Mouse (Mus musculus): Measurements from ENCODE around the gene Grik5.

Grik5 gene

DNA sequence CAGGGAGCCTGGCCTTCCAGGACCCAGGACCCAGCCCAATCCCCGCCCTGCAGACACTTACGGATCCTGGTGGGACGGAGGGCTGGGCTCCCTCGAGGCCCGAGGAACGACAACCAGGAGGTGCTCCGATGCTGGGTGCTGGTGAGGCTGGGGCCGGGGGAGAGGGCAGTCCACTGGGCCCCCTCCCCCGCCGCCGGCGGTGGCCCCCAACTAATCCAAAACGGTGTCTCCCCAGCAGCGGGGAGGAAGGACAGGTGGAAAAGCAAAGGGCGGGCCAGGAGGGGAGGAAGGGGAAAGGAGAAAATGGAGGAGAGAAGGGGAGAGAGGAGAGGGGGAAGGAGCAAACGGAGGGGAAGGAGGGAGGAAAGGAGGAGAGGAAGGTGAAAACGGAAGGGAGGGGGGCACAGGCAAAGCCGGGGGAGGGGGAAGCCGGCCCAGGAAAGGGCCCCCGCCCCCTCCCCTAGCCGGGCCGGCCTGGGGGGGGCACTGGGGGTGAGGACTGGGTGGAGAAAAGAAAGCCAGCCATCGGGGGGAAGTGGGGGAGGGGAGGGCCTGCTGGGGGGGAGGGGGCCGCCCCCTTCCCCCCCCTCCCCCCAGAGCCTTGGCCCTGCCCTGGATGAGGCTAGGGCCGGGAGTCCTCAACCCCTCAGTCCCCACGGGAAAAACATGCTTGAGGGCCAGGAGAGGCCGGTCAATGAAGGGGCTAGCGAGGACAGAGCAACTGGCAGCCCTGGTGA, at the start of gene Grik5, which contains the start of gene Zfp574:
Grik5 (minus strand) TSS at position 368 of the 737 bp plus-strand sequence.
Zfp574 (plus strand) TSS at position 589 of the 737 bp plus-strand sequence.
- DNase-seq (ENCODE audit: low read depth, low spot score), result no peak

DNA sequence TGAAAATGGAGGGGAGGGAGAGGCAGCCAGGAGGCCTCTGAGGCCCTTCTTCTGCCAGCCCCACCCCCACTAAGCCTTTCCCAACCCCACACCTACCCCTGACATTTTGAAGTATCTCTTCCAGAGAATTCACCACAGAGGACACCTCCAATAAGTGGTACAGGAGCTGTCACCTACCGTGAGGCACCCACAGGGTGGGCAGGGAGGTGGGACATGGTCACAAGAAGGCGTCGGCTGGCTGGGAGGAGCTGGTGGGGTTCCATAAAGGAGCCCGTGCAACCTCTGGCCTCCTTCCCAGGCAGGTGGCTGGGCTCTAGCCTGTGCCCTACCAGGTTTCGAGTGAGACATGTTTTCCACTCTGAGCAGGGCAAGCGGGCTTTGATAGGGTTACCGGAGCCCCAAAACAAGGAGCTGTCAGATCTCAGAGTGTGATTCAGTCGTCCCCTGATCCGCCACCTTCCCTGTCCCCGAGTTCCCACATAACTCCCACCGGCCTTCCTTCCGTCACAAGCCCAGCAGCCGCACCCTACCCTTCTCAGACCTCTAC, 49.2 kb upstream of the Grik5 start:
- no peak for DNase-seq (ENCODE audit: low read depth, low spot score)

- DNase-seq (ENCODE audit: low read depth, low spot score), result no peak
Measured at GRCm38 (mm10) chr7:25120061-25120834, 48.1 kb upstream of the Grik5 start.

DNA sequence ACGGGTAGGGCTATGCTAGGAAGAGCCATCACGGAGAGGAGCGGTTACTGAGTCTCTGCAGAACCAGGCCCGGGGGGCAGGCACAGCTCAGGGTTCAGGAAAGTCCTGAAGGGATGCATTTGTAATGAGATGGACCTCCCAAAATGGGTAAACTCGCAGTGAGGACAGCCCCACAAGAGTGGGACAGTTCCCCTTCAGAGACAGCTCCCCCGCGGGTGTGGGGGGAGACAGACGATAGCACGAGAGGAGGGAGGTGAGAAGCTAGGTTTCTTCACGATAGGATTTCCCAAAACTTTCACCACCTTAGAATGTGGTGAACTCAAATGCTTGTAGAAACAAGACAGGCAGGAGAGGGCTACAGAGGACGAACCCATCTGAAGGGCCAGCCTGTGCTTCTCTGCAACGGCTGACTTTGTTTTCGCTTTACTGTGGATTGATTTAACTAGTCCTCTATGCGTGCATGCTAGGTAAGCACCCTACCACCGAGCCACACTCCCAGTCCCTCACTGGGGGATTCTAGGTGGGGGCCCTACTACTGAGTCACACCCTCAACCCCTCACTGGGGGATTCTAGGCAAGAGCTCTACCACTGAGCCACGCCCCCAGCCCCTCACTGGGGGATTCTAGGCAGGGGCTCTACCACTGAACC, 40.9 kb upstream of the Grik5 start:
- no peak for DNase-seq (ENCODE audit: low read depth, low spot score)

GRCm38 (mm10) chr7:25112178-25112955, 40.2 kb upstream of the Grik5 start:
- no peak for DNase-seq (ENCODE audit: low read depth, low spot score)

GRCm38 (mm10) chr7:25110336-25110735, 38.2 kb upstream of the Grik5 start:
- DNase-seq (ENCODE audit: low read depth, low spot score), result no peak

GRCm38 (mm10) chr7:25109355-25109754, 37.2 kb upstream of the Grik5 start:
- DNase-seq (ENCODE audit: low read depth, low spot score), result no peak

GRCm38 (mm10) chr7:25106790-25107502, 34.8 kb upstream of the Grik5 start:
- DNase-seq (ENCODE audit: low read depth, low spot score), result no peak

DNA sequence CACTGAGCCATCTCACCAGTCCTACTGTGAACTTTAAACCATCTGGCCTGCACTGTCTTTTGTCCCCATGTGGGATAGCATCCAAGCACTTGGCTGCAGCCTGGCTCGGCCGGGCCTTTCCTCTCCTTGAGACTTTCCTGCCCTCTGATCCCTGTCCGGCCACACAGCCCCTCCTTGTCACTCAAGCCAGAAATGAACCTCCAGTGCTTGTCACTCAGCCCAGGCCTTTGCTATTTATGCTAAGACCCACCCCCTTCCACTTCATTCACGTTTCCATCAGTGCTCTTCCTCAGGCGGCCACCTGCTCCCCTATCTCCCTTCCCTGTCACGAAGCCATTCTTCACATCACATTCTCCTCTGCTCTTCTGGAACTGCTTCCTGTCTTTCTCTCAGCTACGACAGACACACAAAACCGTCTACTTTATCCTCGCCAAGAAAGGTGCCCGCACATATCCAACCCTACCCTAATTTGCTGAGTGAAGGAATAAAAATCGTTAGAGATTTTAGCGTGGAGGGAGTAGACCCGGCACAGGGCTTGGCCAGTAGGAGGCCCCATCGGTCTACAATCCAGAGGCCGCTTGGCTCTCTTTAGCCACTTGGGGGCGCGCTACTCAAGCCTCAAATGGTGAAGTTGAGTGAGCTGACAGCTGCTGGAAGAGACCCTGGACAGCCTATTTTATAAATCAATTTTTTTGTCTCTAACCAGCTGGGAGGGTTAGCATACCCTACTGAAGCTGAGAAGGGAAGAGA, 33.4 kb upstream of the Grik5 start:
- peak; percentile 57 for DNase-seq (ENCODE audit: low read depth, low spot score)

- no peak for DNase-seq (ENCODE audit: low read depth, low spot score)
Measured at GRCm38 (mm10) chr7:25099581-25099980, 27.4 kb upstream of the Grik5 start.

GRCm38 (mm10) chr7:25098169-25098568, 26.0 kb upstream of the Grik5 start:
- DNase-seq (ENCODE audit: low read depth, low spot score), result no peak

- DNase-seq (ENCODE audit: low read depth, low spot score), result no peak
Measured at GRCm38 (mm10) chr7:25089875-25090274, 17.7 kb upstream of the Grik5 start.

GRCm38 (mm10) chr7:25088968-25089367, 16.8 kb upstream of the Grik5 start:
- no peak for DNase-seq (ENCODE audit: low read depth, low spot score)

- no peak for DNase-seq (ENCODE audit: low read depth, low spot score)
Measured at GRCm38 (mm10) chr7:25088531-25088930, 16.4 kb upstream of the Grik5 start.

GRCm38 (mm10) chr7:25087972-25088371, 15.8 kb upstream of the Grik5 start:
- no peak for DNase-seq (ENCODE audit: low read depth, low spot score)

GRCm38 (mm10) chr7:25087256-25087912, 15.2 kb upstream of the Grik5 start:
- no peak for DNase-seq (ENCODE audit: low read depth, low spot score)

GRCm38 (mm10) chr7:25086656-25087055, 14.5 kb upstream of the Grik5 start:
- DNase-seq (ENCODE audit: low read depth, low spot score), result no peak

- DNase-seq (ENCODE audit: low read depth, low spot score), result no peak
Measured at GRCm38 (mm10) chr7:25084621-25085020, 12.5 kb upstream of the Grik5 start.

GRCm38 (mm10) chr7:25082510-25082909, 10.4 kb upstream of the Grik5 start:
- no peak for DNase-seq (ENCODE audit: low read depth, low spot score)

Data from embryo, embryonic 11.5 days (tissue).